Mouse (Mus musculus) urinary bladder, postnatal 14 days (tissue): ENCODE results near the gene Rad9b.

Experiments
- DNase-seq: peaks from one replicate; pipeline ENCODE4 v3.0.0; 2021; ENCODE audit warnings: low spot score

Gene Rad9b

DNA sequence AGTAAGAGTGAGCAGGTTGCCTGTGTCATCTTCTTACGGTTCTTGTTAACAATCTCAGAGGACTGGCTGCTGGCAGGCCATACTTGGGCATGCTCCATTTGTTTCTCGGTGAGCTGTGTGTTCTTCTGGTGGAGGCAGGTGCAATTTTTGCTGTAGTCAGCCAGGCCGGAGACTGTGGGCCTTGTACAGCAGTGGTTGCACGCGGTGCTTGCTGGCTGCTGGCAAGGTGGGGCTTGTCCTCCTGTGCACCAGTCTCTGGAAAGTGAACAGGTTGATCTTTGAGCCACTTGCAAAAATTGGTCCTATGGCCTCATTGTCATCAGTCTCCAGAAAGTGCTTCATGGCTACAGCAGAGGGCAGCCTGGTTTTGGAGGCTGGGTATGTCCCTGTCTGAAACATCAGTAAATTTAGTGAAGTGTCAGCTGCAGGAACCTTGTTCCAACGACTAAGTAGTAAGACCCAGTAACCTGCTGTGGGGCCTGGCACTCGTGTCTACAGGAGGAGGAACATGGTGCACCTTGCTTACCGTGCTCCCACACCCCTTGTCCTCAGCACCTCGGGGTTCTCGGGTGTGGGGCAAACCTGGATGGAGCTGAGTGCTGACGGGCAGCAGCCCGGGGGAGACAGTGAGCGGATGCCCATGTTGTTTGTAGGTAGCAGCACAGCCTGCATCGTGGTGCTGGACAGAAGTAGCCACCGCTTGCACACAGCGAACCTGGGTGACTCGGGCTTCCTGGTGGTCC is 40.9 kb downstream of the Rad9b start:
- no peak for DNase-seq

DNA sequence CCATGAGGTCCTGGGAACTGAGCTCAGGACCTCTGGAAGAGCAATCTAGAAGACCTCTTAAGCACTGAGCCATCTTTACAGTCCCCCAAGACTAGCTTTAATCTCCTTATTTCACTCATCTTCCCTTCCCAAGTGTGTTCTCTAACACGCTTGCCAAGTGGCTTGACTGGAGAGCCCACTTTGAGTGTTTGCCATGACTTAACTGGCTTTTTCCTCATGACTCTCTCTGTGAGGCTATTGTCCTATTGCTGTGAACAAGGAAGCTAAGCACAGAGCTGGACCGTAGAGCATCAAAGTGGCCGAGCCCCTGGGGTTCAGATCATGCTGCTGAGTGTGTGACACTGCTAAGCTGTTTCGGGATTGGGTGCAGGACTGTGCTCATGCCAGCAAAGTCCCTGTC is 41.7 kb downstream of the Rad9b start:
- no peak for DNase-seq

GRCm38 (mm10) chr5:122311692-122312091 is 42.3 kb downstream of the Rad9b start:
- DNase-seq = no peak

GRCm38 (mm10) chr5:122310699-122311098 is 43.3 kb downstream of the Rad9b start:
- DNase-seq = no peak

DNA sequence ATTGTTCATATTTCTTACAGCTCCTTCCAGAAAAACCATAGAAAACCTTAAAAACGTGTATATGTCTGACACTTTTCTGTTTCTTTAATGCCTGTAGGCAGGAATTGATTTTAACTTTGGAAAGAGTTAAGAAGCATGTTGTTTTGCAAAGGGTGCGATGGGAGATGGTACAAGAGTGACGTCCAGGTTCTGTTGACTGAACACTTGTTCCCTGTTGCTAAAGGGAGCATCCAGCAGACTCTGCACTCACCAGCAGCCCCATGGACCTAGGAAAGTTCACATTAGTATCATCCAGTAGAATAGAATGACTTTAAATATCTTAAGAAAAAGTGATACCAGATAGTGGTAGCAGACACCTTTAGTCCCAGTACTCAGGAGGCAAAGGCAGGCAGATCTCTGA is 47.5 kb downstream of the Rad9b start:
- no peak for DNase-seq

DNA sequence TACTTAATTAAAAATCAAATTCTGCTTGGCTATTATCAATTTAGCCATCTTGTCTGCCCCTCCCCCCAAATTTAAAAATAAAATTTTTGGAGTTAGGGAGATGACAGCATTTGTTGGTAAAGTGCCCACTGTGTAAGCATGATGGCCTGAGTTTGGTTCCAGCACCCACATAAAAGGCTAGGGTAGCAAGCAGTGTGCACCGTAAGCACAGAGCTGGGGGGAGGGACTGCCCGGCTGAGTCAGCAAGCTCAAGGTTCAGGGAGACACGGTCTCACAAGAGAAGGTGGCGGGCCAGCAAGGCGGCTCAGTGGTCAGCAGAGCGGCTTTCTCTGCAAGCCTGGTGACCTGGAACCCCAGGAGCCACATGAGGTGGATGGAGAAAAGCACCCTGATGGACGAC is 48.6 kb downstream of the Rad9b start:
- DNase-seq = no peak

DNA sequence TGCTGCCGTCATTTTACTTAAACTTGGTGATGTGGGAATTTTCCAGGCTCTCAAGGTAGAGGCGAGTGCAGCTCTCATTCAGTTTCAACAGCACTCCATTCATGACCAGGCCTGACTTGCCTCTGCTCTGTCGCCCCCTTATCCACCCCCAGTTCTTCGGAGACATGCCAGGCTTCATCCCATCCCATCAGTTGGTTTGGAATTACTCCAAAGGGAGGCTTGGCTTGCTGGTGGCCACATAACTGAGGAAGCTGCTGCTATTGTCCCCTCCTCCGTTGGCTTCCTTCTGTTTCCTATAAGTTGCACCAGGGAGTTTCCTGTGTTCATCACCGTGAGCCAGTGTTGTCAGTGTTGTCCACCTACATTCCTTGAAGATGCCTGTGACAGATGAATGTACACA is 49.5 kb downstream of the Rad9b start:
- no peak for DNase-seq

GRCm38 (mm10) chr5:122303937-122304336 is 50.1 kb downstream of the Rad9b start:
- no peak for DNase-seq

- no peak for DNase-seq
Observed at GRCm38 (mm10) chr5:122302810-122303745, 51.0 kb downstream of the Rad9b start.

DNA sequence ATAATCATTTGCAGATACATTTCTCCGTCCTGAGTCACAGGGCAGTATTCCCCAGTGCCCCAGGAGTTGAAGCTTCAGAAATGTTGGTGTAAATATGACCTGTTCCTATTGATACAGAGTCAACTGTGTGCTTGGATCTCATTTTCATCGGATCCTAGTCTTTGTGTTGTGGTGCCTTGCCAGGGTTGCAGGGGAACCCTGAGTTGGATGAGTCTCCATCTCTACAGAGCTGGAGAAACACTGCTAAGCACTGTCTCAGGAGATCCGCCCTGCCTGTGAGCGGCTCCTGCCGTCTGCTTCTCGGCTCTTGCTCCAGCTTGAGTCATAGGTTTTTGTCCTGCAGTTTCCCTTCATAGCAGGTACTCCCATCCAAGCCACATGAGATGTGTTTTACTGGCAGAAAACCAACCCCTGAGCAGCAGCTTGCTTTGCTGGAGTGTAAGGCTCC is 53.9 kb downstream of the Rad9b start:
- DNase-seq = no peak

- no peak for DNase-seq
Observed at GRCm38 (mm10) chr5:122295113-122295935, 58.7 kb downstream of the Rad9b start.

DNA sequence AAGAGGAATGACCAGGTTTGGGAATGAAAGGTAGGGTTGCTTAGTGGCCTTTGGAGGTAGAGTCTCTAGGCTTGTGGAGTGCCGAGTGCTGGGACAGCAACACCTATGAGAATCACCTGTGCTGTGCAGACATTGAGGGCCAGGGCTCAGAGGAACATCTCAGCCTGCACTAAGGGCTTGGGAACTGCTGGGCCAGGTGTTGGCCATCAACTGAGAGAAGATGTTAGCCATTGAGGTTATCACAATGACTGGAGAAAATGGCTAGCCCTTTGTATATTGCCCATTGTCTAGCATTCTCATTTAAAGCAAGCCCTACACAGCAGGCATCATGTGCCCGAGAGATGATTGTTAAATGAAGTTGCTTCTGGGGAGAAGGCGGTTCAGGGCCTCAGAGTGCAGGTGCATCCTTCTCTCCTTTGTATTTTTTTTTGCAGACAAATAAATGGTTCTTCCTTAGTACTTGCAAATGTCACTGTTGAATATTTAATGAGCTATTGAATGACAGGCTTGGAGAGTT is 59.8 kb downstream of the Rad9b start:
- DNase-seq = no peak

DNA sequence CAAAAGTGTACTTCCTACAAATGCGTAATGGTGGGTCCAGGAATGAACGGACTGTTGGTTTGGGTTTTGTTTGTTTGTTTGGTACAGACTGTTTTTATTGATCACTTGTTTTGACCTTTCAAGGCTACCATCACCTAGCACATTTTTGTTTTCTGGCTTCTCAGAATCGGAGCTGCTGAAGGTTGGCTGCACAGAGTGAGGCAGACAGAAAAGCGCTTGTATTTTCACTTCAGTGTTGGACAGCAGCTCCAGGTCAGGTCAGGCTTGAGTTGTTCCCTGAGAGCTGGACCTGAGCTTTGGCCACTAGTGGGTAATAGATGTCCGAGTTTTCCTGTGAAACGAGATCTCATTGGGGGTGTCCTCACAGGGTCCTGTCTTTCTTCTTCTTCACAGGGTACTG is 60.9 kb downstream of the Rad9b start:
- DNase-seq = no peak

- no peak for DNase-seq
Observed at GRCm38 (mm10) chr5:122291553-122292339, 62.3 kb downstream of the Rad9b start.

DNA sequence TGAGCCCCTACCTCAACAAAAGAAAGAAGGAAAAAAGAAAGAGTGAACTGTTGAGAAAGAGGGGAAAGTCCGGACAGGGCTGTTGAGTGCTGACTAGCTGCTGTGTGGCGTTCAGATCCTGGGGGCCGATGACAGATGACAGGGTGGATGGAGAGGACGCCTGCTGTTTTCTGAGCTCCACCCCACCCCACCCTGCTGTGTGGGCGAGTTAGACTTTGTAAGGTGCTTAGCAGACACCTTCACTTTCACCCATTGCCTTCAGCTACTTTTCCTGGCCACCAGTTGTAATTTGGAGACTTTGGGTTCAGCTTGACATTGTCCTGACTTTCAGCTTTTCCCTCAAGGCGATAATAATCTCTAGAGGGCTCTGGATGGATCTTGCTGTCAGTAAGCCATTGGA is 62.9 kb downstream of the Rad9b start:
- DNase-seq = no peak

DNA sequence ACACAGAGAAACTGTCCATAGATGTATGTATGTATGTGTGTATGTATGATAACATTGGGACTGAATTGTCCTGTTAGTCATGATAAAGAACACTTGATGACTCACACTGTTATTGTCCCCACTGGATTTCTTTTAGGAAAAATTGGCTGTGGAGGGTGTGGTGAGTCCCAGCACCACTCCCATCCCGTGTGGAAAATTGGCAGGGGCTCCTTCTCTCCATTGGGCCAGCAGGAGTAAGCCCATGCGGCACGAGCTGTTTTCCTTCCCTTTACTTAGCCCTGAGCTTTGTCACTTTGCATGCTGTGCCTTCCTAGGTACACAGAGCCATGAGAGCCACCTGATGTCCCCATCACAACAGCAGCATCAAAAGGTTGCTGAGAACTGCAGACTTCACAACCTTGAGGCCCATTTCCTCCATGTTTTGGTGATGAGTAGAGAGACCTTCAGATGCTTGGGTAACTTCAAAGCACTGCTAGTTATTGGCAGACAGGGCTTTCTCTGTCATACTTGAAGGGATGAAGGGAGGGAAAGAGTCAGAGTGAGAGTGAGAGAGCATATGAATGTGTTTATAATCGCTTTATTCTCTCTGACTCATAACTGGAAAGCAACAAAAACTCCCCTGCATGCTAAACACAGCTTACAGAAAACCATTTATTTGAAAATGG is 65.8 kb downstream of the Rad9b start:
- no peak for DNase-seq

DNA sequence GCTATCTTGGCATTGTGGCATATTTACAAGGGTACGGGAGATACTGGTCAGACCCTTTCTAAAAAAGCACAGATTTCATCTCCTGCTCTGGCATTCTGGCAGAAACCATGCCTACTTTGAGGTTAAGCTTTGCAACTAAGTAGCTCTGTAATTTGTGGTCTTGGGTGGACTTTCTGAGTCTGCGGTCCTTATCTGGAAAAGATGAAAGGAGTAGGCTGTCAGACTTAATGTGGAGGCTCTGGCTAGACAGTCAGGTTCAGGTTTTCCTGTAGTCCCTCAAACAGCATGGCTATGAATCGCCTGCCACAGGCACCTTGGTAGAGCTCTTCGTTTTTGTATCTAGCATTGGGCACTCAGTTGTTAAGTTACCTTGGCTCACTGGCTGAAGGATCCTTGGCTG is 67.0 kb downstream of the Rad9b start:
- DNase-seq = no peak

- no peak for DNase-seq
Observed at GRCm38 (mm10) chr5:122286191-122286590, 67.8 kb downstream of the Rad9b start.

- no peak for DNase-seq
Observed at GRCm38 (mm10) chr5:122285767-122286150, 68.3 kb downstream of the Rad9b start.

DNA sequence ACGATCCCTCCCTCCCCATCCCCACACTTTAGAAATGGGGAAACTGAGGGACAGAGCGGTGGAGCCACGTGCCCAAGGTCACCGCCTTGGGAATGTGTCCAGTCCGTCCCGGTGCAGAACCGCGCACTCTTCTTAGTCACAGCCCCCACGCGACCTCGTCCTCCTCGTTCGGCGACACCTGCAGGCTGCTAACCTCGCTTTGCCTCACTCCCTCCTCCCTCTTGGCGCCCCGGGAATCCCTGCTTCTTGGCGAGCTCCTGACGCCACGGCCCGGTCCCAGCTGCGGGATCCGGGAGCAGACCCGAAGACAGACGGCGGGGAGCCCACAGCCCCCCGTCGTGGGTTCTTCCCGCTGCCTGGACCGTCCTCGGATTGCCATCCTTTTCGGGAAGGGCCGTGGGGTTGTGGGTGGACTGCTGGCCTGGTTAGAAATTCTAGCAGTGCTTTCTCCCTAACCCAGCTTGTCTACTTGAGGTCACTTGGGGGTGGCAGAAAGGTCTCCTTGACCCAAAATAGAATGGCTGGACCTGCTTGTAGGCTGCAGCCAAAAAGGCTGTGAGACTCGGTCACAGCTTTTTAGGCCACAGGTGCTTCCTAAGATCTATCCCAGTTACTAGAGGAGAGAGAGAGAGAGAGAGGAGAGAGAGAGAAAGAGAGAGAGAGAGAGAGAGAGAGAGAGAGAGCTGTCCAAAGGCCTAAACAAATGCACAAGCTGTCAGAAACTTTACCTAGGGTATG is 68.8 kb downstream of the Rad9b start:
- DNase-seq = peak; percentile 58
